Mouse (Mus musculus) T-cell, adult 2 months (primary cell): ENCODE measurements around the gene Hist3h2ba.
A peak's percentile ranks its signal among the peaks of the same experiment; 100 is the strongest.

ENCODE experiments used
- DNase-seq: peaks from one replicate; pipeline ENCODE4 v3.0.0; 2022; ENCODE audit warnings: low spot score

Hist3h2ba gene

DNA sequence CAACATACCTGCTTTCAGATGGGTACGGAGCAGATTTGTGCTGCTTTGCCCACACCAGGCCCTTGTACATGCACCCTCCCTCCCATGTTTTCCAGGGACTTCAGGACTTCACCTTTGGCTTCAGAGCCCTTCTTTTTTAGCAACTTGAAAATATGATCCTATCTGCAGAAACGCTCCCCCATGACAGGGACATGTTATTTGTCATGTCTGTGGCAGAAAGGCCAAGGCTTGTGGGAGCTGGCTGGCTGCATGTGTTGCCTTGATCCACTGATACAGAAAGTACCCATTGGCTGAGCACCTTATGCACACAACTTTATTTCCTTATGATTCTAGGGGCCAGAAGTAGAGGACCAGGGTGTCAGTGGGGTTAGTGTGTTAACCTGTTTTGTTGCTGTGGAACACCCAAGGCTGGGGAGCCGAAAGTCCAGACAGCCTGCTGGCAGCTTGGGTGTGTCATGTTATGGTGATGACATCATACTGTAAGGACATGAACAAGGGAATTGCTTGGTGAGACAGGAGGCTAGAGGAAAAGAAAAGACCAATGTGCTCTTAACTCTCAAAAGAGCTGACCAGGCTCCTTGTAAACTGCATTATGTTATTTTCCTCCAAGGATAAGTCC, 36.7 kb downstream of the Hist3h2ba start:
- DNase-seq: no peak

DNA sequence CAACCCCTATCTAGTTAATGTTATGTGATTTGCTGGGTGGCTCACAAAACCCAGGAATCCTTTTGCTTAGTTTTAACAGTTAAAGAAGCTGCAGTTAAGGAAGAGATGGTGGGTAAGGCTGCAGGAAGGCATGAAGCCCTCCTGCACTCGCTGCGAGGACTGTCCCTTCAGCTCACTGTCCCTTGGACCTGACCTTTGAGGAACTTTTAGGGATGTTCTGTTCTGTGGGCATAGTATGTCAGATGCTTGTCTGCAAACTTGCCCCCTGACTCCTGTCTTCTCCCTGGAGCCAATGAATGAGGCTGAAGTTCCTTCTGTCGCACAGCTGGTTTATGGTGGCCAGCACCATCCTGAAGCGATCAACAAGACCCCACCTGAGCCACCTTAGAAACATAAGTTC, 40.4 kb downstream of the Hist3h2ba start:
- no peak for DNase-seq

DNA sequence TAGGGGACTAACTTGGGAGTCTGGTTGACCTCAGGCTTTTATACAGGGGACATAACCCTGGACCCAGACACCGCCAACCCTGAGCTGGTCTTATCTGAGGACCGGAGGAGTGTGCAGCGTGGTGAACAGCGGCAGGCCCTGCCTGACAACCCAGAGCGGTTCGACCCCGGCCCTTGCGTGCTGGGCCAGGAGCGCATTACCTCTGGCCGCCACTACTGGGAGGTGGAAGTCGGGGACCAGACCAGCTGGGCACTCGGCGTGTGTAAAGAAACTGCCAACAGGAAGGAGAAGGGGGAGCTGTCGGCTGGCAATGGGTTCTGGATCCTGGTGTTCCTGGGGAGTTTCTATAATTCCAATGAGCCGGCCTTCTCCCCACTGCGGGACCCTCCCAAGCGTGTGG, 41.4 kb downstream of the Hist3h2ba start:
- DNase-seq: no peak

DNA sequence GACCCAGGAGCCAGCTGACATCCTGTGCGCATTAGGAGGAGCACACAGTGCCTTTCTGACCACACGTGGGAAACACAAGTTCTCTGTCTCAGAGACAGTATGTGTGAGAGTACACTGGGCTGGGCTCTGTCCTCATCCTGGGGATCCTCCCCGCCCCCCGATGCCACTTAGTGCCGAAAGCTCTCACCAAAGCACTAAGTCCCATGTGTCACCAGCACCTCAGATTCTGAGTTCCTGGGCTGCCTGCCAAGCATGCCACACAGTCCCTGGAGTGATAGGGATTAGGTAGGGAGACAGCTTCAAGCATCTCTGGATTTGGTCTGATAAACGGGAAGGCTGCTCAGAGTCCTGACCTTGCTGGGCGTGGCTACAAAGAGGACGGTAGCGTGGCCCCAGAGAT, 42.1 kb downstream of the Hist3h2ba start:
- DNase-seq: no peak

DNA sequence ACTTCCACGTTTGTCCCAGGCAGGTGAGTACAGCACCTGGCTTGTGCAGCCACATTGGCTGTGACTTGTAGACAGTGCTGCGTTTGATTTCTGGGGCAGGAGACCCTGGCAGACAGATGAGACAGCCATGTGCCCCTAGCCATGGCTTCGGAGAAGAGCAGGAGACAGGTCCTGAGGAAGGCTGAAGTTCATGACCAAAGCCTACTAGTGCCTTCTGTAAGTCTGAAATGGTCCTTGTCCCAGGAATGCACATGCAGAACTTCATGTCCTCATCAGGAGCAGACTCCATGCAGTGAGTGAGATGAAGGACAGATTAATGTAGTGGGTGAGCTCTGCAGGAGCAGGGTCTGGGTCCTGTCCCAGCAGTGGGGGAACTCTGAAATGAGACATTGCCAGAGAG, 43.2 kb downstream of the Hist3h2ba start:
- DNase-seq: no peak

DNA sequence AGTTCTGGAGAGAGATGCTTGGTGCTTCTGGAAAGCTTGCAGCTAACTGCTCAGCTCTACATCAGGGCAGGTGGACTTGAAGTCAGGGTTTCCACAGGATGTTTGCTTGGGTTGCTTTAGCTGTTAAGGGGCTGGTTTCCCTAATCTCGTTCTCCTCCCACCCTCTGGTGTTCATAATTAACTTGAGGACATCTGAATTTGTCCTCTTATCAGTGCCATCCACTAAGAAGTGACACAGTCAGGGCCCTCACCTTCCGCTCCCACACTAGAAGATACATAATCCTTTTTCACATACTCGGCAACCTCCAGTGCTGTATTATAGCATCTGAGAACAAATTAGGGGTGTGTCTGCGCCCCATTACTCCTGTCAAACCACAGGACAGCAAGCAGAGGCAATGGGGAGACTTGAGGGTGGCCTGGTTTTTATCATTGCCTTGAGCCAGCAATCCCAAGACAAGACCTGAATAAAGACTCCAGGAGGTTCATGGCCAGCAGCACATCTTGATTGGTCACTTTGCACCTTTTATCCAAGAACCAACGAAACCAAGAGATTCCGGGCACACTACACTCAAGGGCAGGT, 44.5 kb downstream of the Hist3h2ba start:
- no peak for DNase-seq

DNA sequence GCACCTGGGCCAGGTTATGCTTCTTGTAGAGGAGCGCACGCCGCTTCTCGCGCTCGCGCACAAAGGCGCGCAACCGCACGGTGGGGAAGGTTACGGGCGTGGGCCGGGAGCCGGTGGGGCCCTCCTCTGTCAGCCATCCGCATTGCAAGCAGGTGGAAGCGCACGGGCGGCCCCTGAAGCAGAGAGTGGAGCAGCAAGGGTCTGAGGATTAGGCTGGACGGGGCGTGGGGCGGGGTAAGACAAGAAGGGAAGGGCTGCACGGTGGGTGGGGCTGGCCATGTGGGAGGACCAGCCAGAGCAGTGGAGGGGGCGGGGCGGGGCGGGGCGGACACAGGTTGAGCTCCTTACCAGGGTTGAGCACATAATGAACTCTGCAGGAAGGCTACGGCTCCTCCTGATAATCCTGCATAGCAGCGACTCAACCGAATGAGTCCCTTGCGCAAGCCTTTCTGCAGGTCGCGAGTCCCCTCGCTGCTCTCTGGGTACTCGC, 45.7 kb downstream of the Hist3h2ba start:
- peak; percentile 41 for DNase-seq

DNA sequence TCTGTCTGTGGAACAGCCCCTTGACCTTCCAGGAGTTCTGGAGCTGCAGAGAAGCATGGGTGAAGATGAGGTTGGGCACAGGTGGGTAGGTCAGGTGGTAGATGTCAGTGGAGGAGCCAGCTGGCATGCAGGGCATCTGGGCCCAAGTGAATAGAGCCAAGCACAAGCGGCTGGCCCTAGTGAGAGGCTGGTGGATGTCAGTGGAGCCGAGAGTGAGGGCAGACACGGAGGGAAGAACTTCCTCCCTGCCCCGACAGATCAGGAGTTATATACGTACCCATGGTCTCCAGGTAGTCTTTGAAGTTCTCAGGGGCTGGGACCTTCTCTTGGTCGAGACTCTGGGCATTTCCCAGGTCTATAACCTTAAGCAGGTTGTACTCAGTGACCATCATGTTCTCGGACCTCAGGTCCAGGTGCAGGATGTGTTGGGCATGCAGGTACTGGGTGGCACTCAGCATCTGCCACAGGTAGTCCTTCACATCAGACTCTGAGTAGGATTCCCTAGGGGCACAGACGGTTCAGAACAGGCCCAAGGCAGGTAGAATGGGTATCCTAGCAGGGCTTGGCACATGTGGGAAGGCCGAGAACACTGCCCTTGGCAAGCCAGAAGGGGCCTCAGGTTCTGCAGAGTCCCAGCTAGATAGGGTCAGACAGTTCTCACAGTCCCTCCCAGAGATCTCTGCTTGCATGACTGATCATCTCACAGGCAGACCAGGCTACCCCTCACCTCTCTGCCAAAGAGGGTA, 46.5 kb downstream of the Hist3h2ba start:
- DNase-seq: no peak

DNA sequence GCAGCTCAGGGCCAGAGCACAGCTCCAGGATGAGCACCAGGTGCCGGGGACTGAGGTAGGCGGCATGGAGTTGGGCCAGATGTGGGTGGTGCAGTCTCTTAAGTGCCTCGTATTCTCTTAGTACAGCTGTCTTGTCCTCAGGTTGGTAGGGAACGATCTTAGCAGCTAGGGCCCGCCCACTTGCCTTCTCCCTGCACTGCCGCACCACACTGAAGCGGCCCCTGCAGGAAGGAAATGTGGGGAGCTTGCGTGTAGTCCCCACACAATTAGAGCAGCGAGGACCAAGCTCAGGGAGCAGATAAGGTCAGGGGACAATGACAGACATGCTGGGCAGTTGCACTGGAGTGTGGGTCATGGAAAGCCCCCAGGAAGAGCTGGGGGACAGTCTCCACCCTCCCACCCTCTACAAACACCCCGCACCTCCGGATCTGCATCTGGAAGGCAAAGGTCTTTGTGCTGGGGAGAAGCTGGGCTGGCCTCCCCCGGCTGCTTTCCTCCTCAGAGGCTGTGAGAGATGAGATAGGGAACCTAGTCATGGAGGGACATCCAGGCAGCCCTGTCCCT, 47.2 kb downstream of the Hist3h2ba start:
- peak; percentile 48 for DNase-seq

DNA sequence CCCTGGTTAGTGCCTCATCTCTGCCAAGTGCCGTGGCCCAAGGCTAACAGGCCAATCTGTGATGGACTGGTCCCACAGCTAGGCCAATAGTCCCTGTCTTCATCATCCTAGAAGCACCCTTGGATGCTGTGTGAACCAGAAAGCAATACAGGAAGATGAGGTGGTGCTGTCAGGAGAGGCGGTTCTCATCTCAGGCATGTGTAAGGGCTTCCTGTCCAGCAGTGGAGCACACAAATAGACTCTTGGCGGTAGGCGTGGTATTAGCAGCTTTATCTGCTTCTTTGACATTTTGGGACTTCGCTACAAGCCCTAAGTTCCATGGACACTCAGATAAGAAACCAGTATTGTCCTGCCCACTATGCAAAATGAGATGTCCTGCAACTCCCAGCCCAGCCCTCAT, 48.8 kb downstream of the Hist3h2ba start:
- DNase-seq: no peak
